Mouse (Mus musculus): Measurements from ENCODE around the gene Enpp5.

The Enpp5 gene

DNA sequence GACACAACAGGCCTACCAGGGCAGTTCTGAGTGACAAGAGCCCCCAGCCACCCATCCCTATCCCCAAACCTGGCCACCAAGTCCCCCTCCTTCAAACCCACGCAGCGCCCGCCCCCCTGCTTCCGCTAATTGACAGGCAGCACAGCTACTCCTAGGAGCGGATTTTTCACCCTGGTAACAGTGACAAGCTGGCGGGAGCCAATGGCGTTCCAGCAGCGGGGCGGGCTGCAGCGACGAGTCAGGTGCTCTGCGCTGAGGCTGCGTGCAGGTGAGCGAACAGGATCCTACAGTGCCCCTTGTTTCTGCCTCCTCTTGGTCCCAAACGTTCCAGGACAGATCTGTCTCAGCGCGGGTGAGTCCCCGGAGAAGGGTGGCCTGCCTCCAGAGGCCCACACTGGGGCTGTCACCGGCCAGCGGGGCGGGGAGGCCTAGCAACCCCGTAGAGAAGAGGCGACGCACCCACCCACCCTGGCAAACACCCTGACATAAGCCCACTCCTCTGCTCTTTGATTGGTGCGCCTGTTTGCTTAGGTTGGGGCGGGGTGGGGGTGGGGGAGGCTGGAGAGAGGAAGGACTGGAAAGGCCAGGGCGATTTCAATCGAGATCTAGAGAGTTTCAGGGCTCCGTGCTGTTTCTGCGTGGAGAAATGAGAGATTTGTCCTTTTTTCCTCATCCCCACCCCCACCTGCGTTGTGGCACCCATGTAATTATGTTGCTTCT is at the start of gene Enpp5:
Gene Enpp5, plus strand, starts transcription at position 183 of the 720 bp plus-strand sequence.
- peak; percentile 91 for DNase-seq

- DNase-seq: peak; percentile 17
These were observed 49.0 kb upstream of the Enpp5 start for GRCm38 (mm10) chr17:44029616-44030015.

GRCm38 (mm10) chr17:44030776-44031587 is 47.6 kb upstream of the Enpp5 start:
- peak; percentile 29 for DNase-seq

DNA sequence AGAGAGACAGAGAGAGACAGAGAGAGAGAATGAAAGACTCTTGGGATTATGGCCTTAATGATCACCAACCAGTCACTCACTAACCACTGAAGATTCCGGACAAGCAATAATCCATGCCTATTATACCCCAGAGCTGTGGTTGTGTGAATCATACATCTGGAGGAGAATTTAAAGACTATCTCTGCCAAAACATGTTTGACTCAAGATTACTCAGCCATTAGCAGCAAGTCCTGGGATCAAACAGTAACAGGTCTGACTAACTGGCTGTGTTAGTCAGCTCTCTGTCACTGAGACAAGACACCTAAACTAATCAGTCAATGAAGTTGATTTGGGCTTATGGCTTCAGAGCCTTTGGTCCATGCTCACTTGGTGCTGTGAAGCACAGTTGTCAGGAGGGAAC is 43.6 kb upstream of the Enpp5 start:
- no peak for DNase-seq

GRCm38 (mm10) chr17:44038656-44039055 is 40.0 kb upstream of the Enpp5 start:
- DNase-seq: peak; percentile 40

DNA sequence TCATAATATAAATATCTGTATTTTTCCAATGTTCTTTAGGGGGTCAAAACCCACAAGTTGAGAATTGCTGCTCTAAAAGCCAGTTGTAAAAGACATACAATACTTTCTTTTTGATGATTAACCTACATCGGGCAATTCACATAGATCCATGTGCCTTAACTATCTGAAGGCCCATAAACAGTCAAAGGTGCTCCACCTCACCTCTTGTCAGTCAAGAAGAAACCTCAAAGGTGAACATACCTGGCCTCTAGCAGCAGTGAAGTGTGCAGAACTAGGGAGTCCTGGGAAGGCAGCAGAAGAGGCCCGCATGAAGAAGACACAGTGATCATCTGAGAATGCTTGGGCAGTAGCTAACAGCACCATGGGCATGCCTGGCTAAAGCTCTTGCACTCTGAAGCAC is 38.2 kb upstream of the Enpp5 start:
- DNase-seq: no peak

GRCm38 (mm10) chr17:44042301-44042700 is 36.3 kb upstream of the Enpp5 start:
- DNase-seq: no peak

GRCm38 (mm10) chr17:44042861-44043260 is 35.8 kb upstream of the Enpp5 start:
- no peak for DNase-seq

DNA sequence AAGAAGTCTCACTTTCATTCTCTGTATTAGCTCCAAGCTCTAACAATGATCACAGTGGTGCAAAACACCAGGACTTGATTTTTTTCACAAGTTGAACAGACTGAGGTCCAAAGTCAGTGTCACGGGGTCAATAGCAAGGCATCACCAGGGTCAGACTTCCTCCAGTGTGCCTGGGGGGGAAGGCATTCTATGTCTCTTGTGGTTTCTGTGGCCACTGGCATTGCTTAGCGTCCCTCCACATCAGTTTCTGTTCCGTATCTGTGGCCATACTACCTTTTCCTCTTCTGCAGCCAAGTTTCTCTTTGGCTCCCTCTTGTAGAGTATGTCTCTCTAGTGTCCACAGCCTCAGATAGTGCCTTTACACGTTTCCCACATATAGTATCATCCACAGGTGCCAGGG is 25.2 kb upstream of the Enpp5 start:
- DNase-seq: peak; percentile 3

DNA sequence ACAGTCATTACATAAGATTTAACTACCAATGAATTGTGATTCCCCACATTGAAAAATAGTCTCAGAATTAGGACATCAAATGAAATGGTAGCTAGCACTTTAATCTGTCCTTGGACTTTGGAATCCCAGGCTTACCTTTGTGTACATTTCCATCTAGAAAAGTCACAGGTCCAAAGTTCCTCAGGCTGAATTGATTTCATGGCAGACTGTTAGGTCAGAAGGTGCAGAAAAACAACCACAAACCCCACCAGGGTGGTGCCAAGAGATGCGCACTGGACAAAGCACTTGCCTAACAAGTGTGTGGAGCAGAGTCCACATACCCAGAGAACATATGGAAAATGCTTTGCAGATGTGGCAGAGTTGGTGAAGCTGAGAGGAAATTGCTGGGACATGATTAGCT is 21.5 kb upstream of the Enpp5 start:
- no peak for DNase-seq

DNA sequence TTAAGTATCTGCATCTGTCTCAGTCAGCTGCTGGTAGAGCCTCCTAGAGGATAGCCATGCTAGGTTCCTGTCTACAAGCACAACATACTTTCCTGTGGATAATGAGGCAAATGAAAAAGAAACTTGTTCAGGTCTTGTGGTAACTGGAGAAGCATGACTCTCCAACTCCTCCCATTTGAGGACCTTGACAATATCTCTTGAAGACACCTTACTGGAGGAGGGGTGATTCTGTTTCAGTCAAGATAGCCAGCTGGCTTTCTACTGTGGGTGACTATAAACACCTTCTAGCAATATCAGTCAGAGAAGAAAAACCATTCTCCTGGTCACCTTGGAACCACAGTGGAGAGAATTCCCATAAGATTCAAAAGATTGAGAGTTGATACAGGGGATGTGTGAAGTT is 20.5 kb upstream of the Enpp5 start:
- DNase-seq: no peak

DNA sequence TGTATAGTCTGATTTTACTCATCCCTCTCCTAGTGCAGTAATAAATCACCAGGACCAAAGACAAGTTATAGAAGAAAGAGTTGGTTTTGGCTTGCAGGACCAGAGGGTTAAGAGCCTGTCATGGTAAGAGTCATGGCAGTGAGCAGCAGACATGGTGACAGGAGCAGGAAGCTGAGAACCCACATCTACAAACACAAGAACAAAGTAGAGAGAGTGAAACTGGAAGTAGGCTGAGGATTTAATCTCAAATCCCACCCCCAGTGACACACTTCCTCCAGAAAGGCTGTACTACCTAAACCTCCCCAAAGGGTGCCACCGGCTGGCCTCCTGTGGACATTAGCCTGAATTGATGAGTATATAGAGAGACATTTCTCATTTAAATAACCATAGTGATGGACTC is 17.8 kb upstream of the Enpp5 start:
- no peak for DNase-seq

DNA sequence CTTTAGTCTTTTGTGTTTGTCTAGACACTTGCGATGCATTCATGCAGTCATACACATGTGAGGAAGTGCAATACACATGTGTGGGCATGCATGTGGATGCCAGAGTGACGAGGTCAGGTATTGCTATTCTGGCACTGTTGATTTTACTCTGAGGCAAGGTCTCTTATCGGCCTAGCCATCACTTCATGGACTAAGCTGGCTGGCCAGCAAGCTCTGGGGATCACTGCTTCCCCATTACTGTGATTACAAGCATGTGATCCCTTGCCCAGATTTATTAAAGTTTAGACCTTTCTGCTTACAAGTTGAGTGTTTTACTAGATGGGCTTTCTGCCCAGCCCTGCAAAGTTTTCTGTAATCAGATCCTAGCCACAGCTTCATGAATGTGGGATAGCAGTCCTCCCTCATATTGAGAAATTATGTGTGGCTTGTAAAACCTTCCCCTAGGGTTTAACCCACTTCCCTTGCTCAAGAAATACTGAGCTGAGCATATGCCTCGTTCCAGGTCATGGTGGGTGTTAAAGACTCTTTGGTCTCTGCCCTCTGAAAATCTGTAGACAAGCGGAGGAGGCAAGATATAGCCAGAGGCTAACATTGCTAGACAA is 17.2 kb upstream of the Enpp5 start:
- peak; percentile 11 for DNase-seq

- no peak for DNase-seq
These were observed 9.7 kb upstream of the Enpp5 start for GRCm38 (mm10) chr17:44068876-44069275.

DNA sequence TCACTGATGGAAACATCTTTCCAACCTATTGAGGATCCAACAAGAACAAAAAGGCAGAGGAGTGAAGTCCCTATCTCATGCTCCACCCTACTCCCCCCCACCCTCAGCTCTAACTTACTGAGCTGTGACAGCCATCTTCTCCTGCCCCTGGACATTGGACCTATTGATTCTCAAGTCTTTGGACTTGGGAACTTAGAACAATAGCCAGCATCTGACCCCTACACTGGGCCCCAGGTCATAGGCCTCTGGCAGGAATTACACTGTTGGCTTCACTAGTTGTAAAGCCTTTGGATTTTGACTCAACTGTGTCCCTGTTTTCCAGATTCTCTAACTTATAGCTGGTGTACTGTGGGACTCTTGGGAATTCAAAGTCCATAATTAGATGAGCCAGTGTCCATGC is 6.9 kb upstream of the Enpp5 start:
- peak; percentile 7 for DNase-seq

GRCm38 (mm10) chr17:44075601-44076000 is 3.0 kb upstream of the Enpp5 start:
- no peak for DNase-seq

GRCm38 (mm10) chr17:44076051-44076680 is 2.4 kb upstream of the Enpp5 start:
- peak; percentile 70 for DNase-seq

- peak; percentile 29 for DNase-seq
These were observed 1.3 kb upstream of the Enpp5 start for GRCm38 (mm10) chr17:44077146-44077842.

- DNase-seq: no peak
These were observed 811 bp upstream of the Enpp5 start for GRCm38 (mm10) chr17:44077843-44078160.

GRCm38 (mm10) chr17:44083156-44083555 is 4.5 kb downstream of the Enpp5 start:
- no peak for DNase-seq

DNA sequence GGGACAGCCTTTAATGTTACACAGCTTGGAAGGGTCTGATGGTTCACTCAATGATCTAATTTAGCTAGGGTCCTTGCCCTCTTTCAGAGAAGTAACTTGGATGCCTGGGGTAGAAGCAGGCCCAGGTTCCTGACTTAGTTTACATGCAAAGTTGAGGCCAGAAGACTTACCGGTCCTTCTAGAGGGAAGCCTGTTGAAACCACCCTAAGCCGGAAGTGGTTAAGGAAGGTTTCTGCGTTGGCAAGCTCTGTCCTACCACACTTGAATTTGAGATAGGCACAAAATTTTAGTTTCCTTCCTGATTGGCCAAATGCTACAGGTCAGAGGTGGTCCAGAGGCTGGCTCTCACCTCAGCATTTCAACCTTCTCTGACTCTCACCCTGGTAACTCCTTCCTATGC is 9.6 kb downstream of the Enpp5 start:
- DNase-seq: no peak

DNA sequence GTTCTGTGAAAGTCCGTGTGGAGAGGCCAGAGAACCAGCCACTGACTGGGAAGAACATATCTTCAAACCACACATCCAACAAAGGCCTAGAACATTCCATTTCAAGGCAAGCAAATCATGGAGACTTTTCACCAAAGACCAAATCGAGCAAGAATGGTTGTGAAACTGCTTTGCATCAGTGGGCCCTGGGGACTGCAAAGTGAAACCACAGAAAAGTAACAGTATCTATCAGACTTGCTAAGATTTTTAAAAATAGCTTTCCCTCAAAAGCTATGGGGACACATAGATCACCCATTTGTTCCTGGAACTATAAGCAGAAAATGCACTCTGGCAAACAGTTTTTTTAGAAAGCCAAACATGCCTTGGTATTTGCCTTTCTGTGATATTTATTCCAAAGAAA is 12.3 kb downstream of the Enpp5 start:
- no peak for DNase-seq

- DNase-seq: no peak
These were observed 12.9 kb downstream of the Enpp5 start for GRCm38 (mm10) chr17:44091512-44091911.

Data from kidney, adult 9 months (tissue).